Mouse (Mus musculus): Measurements from ENCODE around the gene Mcrip2. TPM values are rescaled to one million over a fixed set of nuclear protein-coding genes. Genes with fewer than 3 reads are reported as not detected.

The Mcrip2 gene
- polyA plus RNA-seq, 1 experiment from 2014 or later, result 6.3 TPM

- H3K27ac ChIP-seq, result peak within 1 kb of the TSS; percentile 77
- peak within 1 kb of the TSS; percentile 88 for H3K9ac ChIP-seq
- peaks cover 17% of the 10 kb centered on the region for H3K4me1 ChIP-seq
- peak within 1 kb of the TSS; percentile 86 for H3K4me3 ChIP-seq
- H3K27me3 ChIP-seq, result no peaks in the 10 kb centered on the region
- no peaks in the 10 kb centered on the region for H3K9me3 ChIP-seq (replicated peaks)
- under 1% methylated on average over 21 of the region's 21 CpGs for WGBS
- H3K4me2 ChIP-seq (replicated peaks), result peak within 1 kb of the TSS; percentile 88
- ATAC-seq (ENCODE audit: low FRiP score), result peak; percentile 90
- H3K36me3 ChIP-seq, result peaks cover 62% of the 10 kb centered on the region
Observed at GRCm38 (mm10) chr17:25844396-25844901, 24.1 kb downstream of the Mcrip2 start, which contains the start of gene Rhot2. Gene Rhot2, minus strand, starts transcription at chr17:25844851.

DNA sequence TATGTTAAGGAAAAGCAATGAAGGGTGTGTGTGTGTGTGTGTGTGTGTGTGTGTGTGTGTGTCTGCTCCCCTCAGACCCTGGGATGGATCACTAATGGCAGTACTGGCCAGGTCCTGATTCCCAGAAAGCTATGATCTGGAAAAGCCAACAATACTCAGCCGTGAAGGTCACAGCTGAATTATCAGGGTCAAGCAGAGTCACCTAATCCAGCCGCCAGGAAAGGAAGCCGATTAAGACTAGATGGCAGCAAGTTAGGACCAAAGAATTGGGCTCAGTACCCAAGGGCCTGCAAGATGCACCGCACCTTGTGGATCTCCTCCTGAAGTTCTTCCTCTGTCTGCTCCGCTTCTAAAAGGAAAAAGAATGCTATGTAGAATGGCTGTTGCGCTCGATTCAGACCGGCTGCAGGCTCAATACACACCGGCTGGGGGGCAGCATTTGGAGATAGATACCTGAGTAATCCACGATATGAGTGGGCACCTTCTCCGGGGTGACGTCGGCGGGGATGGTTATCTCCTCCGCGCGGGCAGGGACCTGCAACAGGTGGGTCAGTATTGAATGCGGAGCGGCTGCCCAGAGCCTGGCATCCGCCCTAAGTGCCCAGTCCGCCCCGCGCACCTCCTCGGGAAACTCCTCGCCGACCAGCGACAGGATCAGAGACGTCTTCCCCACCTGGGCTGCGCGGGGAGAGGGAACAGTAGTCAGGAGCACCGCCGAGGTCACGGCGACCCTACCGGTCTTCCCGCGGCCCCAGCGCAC lies 24.7 kb downstream of the Mcrip2 start:
- ATAC-seq (ENCODE audit: low FRiP score), result no peak; the same call in 1 of the 2 replicates
- Histone ChIP-seq H3K9me3 (replicated peaks) (no peaks in the 10 kb centered on the region), H3K4me3 (peak overlapping the region; percentile 86), H3K27me3 (no peaks in the 10 kb centered on the region), H3K27ac (peak overlapping the region; percentile 77), H3K4me1 (peaks cover 20% of the 10 kb centered on the region), H3K36me3 (peaks cover 65% of the 10 kb centered on the region), H3K4me2 (replicated peaks) (peak overlapping the region; percentile 88), H3K9ac (peak overlapping the region; percentile 88)
- 5% methylated on average over 38 of the region's 38 CpGs for WGBS

GRCm38 (mm10) chr17:25843122-25843521 lies 25.4 kb downstream of the Mcrip2 start:
- peak overlapping the region; percentile 88 for H3K9ac ChIP-seq
- peak overlapping the region; percentile 86 for H3K4me3 ChIP-seq
- H3K4me2 ChIP-seq (replicated peaks), result peak overlapping the region; percentile 88
- WGBS, result 97% methylated on average over 4 of the region's 4 CpGs
- no peak overlapping the region for H3K27ac ChIP-seq
- H3K36me3 ChIP-seq, result peaks cover 63% of the 10 kb centered on the region
- H3K4me1 ChIP-seq, result peaks cover 26% of the 10 kb centered on the region
- no peaks in the 10 kb centered on the region for H3K9me3 ChIP-seq (replicated peaks)
- ATAC-seq (ENCODE audit: low FRiP score), result no peak
- H3K27me3 ChIP-seq, result no peaks in the 10 kb centered on the region

DNA sequence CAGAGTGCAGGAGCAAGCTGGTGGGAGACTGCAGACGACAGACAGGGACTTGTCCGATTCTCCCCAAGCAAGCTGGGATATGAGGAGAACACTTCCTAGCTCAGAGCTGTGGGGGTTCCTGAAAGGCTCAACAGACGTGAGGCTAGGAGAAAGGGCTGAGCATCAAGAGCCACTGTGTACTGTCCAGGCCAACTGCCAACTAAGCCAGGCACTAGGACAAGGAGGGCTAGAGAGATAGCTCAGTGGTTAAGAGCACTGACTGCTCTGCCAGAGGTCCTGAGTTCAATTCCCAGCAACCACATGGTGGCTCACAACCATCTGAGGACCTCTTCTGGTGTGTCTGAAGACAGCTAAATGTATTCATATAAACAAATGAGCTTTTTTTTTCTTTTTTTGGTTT lies 26.1 kb downstream of the Mcrip2 start:
- no peak overlapping the region for H3K4me3 ChIP-seq
- no peaks in the 10 kb centered on the region for H3K27me3 ChIP-seq
- no peak overlapping the region for H3K27ac ChIP-seq
- WGBS, result 83% methylated on average over 3 of the region's 3 CpGs
- H3K4me1 ChIP-seq, result peaks cover 32% of the 10 kb centered on the region
- ATAC-seq (ENCODE audit: low FRiP score), result no peak
- peaks cover 59% of the 10 kb centered on the region for H3K36me3 ChIP-seq
- H3K4me2 ChIP-seq (replicated peaks), result no peak overlapping the region
- H3K9ac ChIP-seq, result no peak overlapping the region
- H3K9me3 ChIP-seq (replicated peaks), result no peaks in the 10 kb centered on the region

- Histone ChIP-seq H3K9me3 (replicated peaks) (no peaks in the 10 kb centered on the region), H3K9ac (no peak within 1 kb of the TSS), H3K4me3 (no peak within 1 kb of the TSS), H3K36me3 (peaks cover 56% of the 10 kb centered on the region), H3K27ac (no peak within 1 kb of the TSS), H3K4me2 (replicated peaks) (no peak within 1 kb of the TSS), H3K27me3 (no peaks in the 10 kb centered on the region), H3K4me1 (peaks cover 44% of the 10 kb centered on the region)
- ATAC-seq (ENCODE audit: low FRiP score), result no peak
- WGBS, result 95% methylated on average over 22 of the region's 22 CpGs
Observed at GRCm38 (mm10) chr17:25841117-25841880, 27.3 kb downstream of the Mcrip2 start, which contains the start of gene Gm20683. Gene Gm20683, minus strand, starts transcription at chr17:25841763.

- Histone ChIP-seq H3K4me3 (no peak overlapping the region), H3K36me3 (peaks cover 48% of the 10 kb centered on the region), H3K9ac (no peak overlapping the region), H3K4me1 (peaks cover 51% of the 10 kb centered on the region), H3K4me2 (replicated peaks) (no peak overlapping the region), H3K27me3 (no peaks in the 10 kb centered on the region), H3K27ac (no peak overlapping the region), H3K9me3 (replicated peaks) (no peaks in the 10 kb centered on the region)
- no peak for ATAC-seq (ENCODE audit: low FRiP score)
- 96% methylated on average over 6 of the region's 6 CpGs for WGBS
Observed at GRCm38 (mm10) chr17:25840519-25840918, 28.0 kb downstream of the Mcrip2 start.

DNA sequence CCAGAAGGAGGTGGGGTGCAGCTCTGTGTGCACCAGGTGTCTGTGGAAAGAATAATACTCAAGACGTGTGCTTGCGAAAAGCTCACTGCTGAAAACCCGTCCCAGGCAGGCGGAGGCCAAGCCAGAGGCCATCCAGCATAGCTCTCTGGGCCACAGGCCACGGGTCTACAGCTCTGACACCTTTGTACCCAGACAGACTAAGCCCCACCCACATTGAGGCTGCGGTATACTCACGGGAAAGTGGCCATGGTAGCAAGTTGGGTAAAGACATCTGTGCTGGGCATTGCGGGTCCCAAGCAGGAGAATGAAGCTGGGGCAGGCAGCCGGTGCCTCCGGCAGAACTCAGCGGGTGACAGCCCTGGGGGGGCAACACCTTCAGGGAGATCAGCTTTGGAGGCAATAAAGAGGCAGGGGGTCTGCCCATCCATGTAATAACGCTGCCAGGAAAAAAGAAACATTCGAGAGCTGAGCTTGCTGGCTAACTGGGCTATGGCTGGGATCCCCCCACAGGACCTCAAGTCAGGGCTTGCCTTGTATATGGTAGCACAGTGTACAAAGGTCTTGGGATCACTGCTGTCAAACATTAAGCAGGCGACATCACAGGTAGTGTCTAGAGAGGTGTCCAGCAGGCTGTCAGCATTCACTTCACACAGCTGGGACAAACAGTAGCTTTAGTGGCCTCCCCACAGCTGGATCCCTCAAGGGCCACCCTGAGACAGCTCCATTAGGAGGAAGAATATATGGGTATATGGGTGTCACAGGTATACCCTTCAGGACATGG lies 28.9 kb downstream of the Mcrip2 start:
- Histone ChIP-seq H3K9ac (no peak overlapping the region), H3K4me2 (replicated peaks) (no peak overlapping the region), H3K4me3 (no peak overlapping the region), H3K27me3 (no peaks in the 10 kb centered on the region), H3K4me1 (peaks cover 55% of the 10 kb centered on the region), H3K27ac (peak overlapping the region; percentile 13; the same call in 1 of the 2 replicates), H3K36me3 (peaks cover 51% of the 10 kb centered on the region), H3K9me3 (replicated peaks) (no peaks in the 10 kb centered on the region)
- ATAC-seq (ENCODE audit: low FRiP score), result no peak
- 84% methylated on average over 14 of the region's 14 CpGs for WGBS

GRCm38 (mm10) chr17:25838904-25839303 lies 29.7 kb downstream of the Mcrip2 start:
- 82% methylated on average over 4 of the region's 4 CpGs for WGBS
- peaks cover 51% of the 10 kb centered on the region for H3K36me3 ChIP-seq
- H3K27ac ChIP-seq, result peak overlapping the region; percentile 13; the same call in 1 of the 2 replicates

DNA sequence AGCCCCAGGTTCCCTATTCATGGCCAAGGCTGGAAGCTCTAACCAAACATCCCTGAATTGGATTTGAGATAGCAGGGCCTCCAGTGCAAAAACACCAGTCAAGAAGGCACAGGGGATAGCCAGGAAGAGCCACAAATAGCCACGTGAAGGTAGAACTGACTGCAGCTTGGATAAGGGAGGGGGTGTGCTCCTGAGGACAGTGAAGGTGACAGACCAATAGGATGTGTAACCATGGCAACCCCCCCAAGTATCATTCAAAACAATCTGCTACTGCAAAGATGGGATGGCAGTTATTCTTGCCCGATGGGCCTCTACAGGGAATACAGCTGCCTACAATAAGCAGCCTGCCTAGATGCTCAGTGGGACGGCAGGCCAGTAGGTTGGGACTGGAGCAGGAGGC lies 31.0 kb downstream of the Mcrip2 start:
- Histone ChIP-seq H3K9ac (peak overlapping the region; percentile 80), H3K36me3 (peaks cover 50% of the 10 kb centered on the region), H3K9me3 (replicated peaks) (no peaks in the 10 kb centered on the region), H3K4me1 (peaks cover 55% of the 10 kb centered on the region), H3K27me3 (no peaks in the 10 kb centered on the region), H3K27ac (peak overlapping the region; percentile 86), H3K4me3 (peak overlapping the region; percentile 41), H3K4me2 (replicated peaks) (peak overlapping the region; percentile 82)
- WGBS, result 24% methylated on average over 3 of the region's 3 CpGs
- ATAC-seq (ENCODE audit: low FRiP score), result no peak

More at GRCm38 (mm10) chr17:25838904-25839303, 29.7 kb downstream of the Mcrip2 start:
- H3K4me2 ChIP-seq (replicated peaks), result no peak overlapping the region
- 0 out of 2 replicates have a peak overlapping the region, but pooled peaks have one; percentile 13 for H3K9ac ChIP-seq
- H3K27me3 ChIP-seq, result no peaks in the 10 kb centered on the region
- H3K9me3 ChIP-seq (replicated peaks), result no peaks in the 10 kb centered on the region
- H3K4me1 ChIP-seq, result peaks cover 60% of the 10 kb centered on the region
- ATAC-seq (ENCODE audit: low FRiP score), result no peak
- no peak overlapping the region for H3K4me3 ChIP-seq

DNA sequence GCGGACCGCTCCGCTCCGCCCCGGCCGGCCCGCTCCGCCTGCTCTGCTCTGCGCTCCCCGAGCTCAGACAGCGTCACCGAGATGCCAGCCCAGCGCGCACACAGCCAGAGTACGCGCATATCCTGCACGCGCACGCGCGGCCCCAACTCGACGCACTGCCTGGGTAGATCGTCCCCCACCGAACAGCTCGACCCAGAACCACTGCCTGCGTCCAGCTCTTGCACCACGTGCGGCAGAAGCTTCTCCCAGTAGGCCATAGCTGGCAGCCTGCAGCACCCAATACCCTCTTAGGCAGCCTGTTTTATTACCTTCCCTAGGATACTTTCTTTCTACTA lies 31.5 kb downstream of the Mcrip2 start, which contains the start of gene Rhbdl1:
TSS of gene Rhbdl1 (minus strand) at position 220 of the 335 bp plus-strand sequence.
- Histone ChIP-seq H3K9ac (peak within 1 kb of the TSS; percentile 80), H3K27me3 (no peaks in the 10 kb centered on the region), H3K4me3 (peak within 1 kb of the TSS; percentile 41), H3K27ac (peak within 1 kb of the TSS; percentile 86), H3K4me1 (peaks cover 57% of the 10 kb centered on the region), H3K36me3 (peaks cover 45% of the 10 kb centered on the region), H3K9me3 (replicated peaks) (no peaks in the 10 kb centered on the region), H3K4me2 (replicated peaks) (peak within 1 kb of the TSS; percentile 82)
- peak; percentile 21; the same call in 1 of the 2 replicates for ATAC-seq (ENCODE audit: low FRiP score)
- 2% methylated on average over 27 of the region's 29 CpGs for WGBS

GRCm38 (mm10) chr17:25836397-25837075 lies 32.0 kb downstream of the Mcrip2 start:
- peaks cover 42% of the 10 kb centered on the region for H3K36me3 ChIP-seq
- no peaks in the 10 kb centered on the region for H3K9me3 ChIP-seq (replicated peaks)
- WGBS, result 25% methylated on average over 22 of the region's 23 CpGs
- no peak for ATAC-seq (ENCODE audit: low FRiP score)
- peak overlapping the region; percentile 80 for H3K9ac ChIP-seq
- H3K4me3 ChIP-seq, result peak overlapping the region; percentile 41
- peaks cover 62% of the 10 kb centered on the region for H3K4me1 ChIP-seq
- no peaks in the 10 kb centered on the region for H3K27me3 ChIP-seq
- peak overlapping the region; percentile 86 for H3K27ac ChIP-seq
- peak overlapping the region; percentile 82 for H3K4me2 ChIP-seq (replicated peaks)

Measured in hindbrain, embryonic 12.5 days (tissue).